Mouse (Mus musculus) MEL-GATA-1-ER (cell line): ENCODE measurements around the gene Ina.
A peak's percentile ranks its signal among the peaks of the same experiment; 100 is the strongest.

Source experiments
- DNase-seq: peaks from one replicate; pipeline ENCODE4 v3.0.0-alpha.2; 2012; ENCODE audit warnings: low read depth; ENCODE audit errors: extremely low read depth

The Ina gene

GRCm38 (mm10) chr19:47013340-47014158 lies 949 bp upstream of the Ina start:
- DNase-seq, result no peak

- no peak for DNase-seq
Measured at GRCm38 (mm10) chr19:47014159-47014446, 395 bp upstream of the Ina start.

- DNase-seq, result no peak
Measured at GRCm38 (mm10) chr19:47015396-47015795, 898 bp downstream of the Ina start.

- DNase-seq, result no peak
Measured at GRCm38 (mm10) chr19:47015965-47016364, 1.5 kb downstream of the Ina start.

GRCm38 (mm10) chr19:47016487-47016886 lies 2.0 kb downstream of the Ina start:
- DNase-seq, result no peak

- DNase-seq, result no peak
Measured at GRCm38 (mm10) chr19:47017831-47018230, 3.3 kb downstream of the Ina start.

GRCm38 (mm10) chr19:47018330-47018729 lies 3.8 kb downstream of the Ina start:
- DNase-seq, result no peak

- no peak for DNase-seq
Measured at GRCm38 (mm10) chr19:47019326-47019725, 4.8 kb downstream of the Ina start.

- peak; percentile 30 for DNase-seq
Measured at GRCm38 (mm10) chr19:47022709-47023108, 8.2 kb downstream of the Ina start.

- DNase-seq, result no peak
Measured at GRCm38 (mm10) chr19:47023546-47023945, 9.0 kb downstream of the Ina start.

- DNase-seq, result no peak
Measured at GRCm38 (mm10) chr19:47024954-47025353, 10.5 kb downstream of the Ina start.

- DNase-seq, result no peak
Measured at GRCm38 (mm10) chr19:47026513-47026912, 12.0 kb downstream of the Ina start.

- DNase-seq, result no peak
Measured at GRCm38 (mm10) chr19:47029796-47030195, 15.3 kb downstream of the Ina start.

GRCm38 (mm10) chr19:47031770-47032169 lies 17.3 kb downstream of the Ina start:
- DNase-seq, result no peak

- no peak for DNase-seq
Measured at GRCm38 (mm10) chr19:47034916-47035315, 20.4 kb downstream of the Ina start.

GRCm38 (mm10) chr19:47036596-47036995 lies 22.1 kb downstream of the Ina start:
- no peak for DNase-seq

- no peak for DNase-seq
Measured at GRCm38 (mm10) chr19:47040720-47041473, 26.4 kb downstream of the Ina start.

- peak; percentile 27 for DNase-seq
Measured at GRCm38 (mm10) chr19:47043608-47044007, 29.1 kb downstream of the Ina start.

GRCm38 (mm10) chr19:47046343-47046742 lies 31.8 kb downstream of the Ina start:
- DNase-seq, result no peak

- no peak for DNase-seq
Measured at GRCm38 (mm10) chr19:47047236-47047833, 32.8 kb downstream of the Ina start.

GRCm38 (mm10) chr19:47049061-47049460 lies 34.6 kb downstream of the Ina start:
- no peak for DNase-seq

- DNase-seq, result no peak
Measured at GRCm38 (mm10) chr19:47049840-47050239, 35.3 kb downstream of the Ina start.
